Mouse (Mus musculus) 416B (cell line): ENCODE measurements around the gene Arhgef10l.

Experiments
- DNase-seq: peaks from one replicate; pipeline ENCODE4 v3.0.0; 2011; ENCODE audit warnings: low read depth

The Arhgef10l gene

GRCm38 (mm10) chr4:140524927-140525326 lies 140.9 kb downstream of the Arhgef10l start:
- DNase-seq = no peak

- no peak for DNase-seq
Observed at GRCm38 (mm10) chr4:140522873-140523272, 142.9 kb downstream of the Arhgef10l start.

- DNase-seq = no peak
Observed at GRCm38 (mm10) chr4:140520719-140521118, 145.1 kb downstream of the Arhgef10l start.

GRCm38 (mm10) chr4:140513797-140514196 lies 152.0 kb downstream of the Arhgef10l start:
- no peak for DNase-seq

- no peak for DNase-seq
Observed at GRCm38 (mm10) chr4:140509856-140510255, 156.0 kb downstream of the Arhgef10l start.

- DNase-seq = no peak
Observed at GRCm38 (mm10) chr4:140507172-140507714, 158.6 kb downstream of the Arhgef10l start.

- no peak for DNase-seq
Observed at GRCm38 (mm10) chr4:140505608-140506002, 160.2 kb downstream of the Arhgef10l start.

GRCm38 (mm10) chr4:140504921-140505607 lies 160.7 kb downstream of the Arhgef10l start:
- DNase-seq = no peak

GRCm38 (mm10) chr4:140504067-140504913 lies 161.5 kb downstream of the Arhgef10l start:
- DNase-seq = no peak

GRCm38 (mm10) chr4:140500766-140501165 lies 165.0 kb downstream of the Arhgef10l start:
- no peak for DNase-seq

GRCm38 (mm10) chr4:140499571-140499970 lies 166.2 kb downstream of the Arhgef10l start:
- DNase-seq = no peak

GRCm38 (mm10) chr4:140497169-140497568 lies 168.6 kb downstream of the Arhgef10l start:
- DNase-seq = no peak

- DNase-seq = no peak
Observed at GRCm38 (mm10) chr4:140491555-140491954, 174.3 kb downstream of the Arhgef10l start.

GRCm38 (mm10) chr4:140485442-140485841 lies 180.4 kb downstream of the Arhgef10l start:
- no peak for DNase-seq

GRCm38 (mm10) chr4:140483134-140483533 lies 182.7 kb downstream of the Arhgef10l start:
- no peak for DNase-seq

GRCm38 (mm10) chr4:140480369-140481067 lies 185.3 kb downstream of the Arhgef10l start:
- DNase-seq = no peak

- no peak for DNase-seq
Observed at GRCm38 (mm10) chr4:140475194-140475593, 190.6 kb downstream of the Arhgef10l start.

GRCm38 (mm10) chr4:140469760-140470452 lies 195.9 kb downstream of the Arhgef10l start:
- DNase-seq = peak; percentile 3

- DNase-seq = no peak
Observed at GRCm38 (mm10) chr4:140467254-140467791, 198.5 kb downstream of the Arhgef10l start.
